Mouse (Mus musculus) MEL (cell line): ENCODE data around the gene Ppp2ca.

Experiments used
- CTCF ChIP-seq, 3 experiments: IDR thresholded peaks in 2 of 3; conservative IDR thresholded peaks in 1 of 3; 2 replicates each; pipeline ENCODE4 v1.5.1; 2011 to 2012; ENCODE audit warnings: low read length in 3 of 3, low read depth in 2 of 3, mild to moderate bottlenecking in 2 of 3, improper control_type of control experiment in 1 of 3, inconsistent platforms in 1 of 3, mixed read lengths in 1 of 3, moderate library complexity in 1 of 3; ENCODE audit not compliant: control insufficient read depth in 1 of 3, insufficient read depth in 1 of 3, poor library complexity in 1 of 3, severe bottlenecking in 1 of 3
- POLR2A ChIP-seq, 2 experiments: IDR thresholded peaks; 2 replicates each; pipeline ENCODE4 v1.6.1; 2011 to 2012; ENCODE audit warnings: low read length in 2 of 2, mild to moderate bottlenecking in 2 of 2, control low read depth in 1 of 2, improper control_type of control experiment in 1 of 2, low read depth in 1 of 2, moderate library complexity in 1 of 2; ENCODE audit not compliant: control insufficient read depth in 1 of 2, insufficient read depth in 1 of 2, poor library complexity in 1 of 2
- TBP ChIP-seq: IDR thresholded peaks from 2 replicates; pipeline ENCODE4 v1.8.0; 2011; ENCODE audit warnings: low read depth, low read length, improper control_type of control experiment
- ZNF384 ChIP-seq: IDR thresholded peaks from 2 replicates; pipeline ENCODE4 v1.6.1; 2012; ENCODE audit warnings: low read depth, mild to moderate bottlenecking, inconsistent platforms, low read length, improper control_type of control experiment

DNA sequence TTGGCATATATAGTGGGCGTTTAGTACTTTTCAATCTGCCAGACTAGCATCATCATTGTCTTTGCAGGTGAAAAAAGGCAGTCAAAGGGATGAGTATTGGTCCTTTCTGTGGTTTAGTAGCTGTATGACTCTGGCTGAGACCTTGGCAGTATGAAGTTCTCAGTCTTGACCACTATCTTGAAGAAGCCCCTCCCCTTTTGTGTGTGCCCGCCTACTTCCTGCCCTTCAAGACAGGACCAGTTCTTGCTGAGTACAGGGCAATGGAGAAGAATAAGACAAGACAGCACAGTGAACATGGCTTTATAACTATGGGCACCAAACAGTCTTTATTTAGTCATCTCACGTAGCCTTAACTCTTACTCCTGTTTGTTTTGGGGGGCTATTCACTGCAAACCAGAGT is 1.5 kb upstream of the Ppp2ca start:
- TF ChIP-seq TBP (no peak), CTCF (IDR thresholded peaks at IDR 0.05 in 2 of 3, conservative IDR thresholded peaks at IDR 0.05 in 1 of 3; ENCODE audit: control insufficient read depth in 1 of 3, insufficient read depth in 1 of 3, low read depth in 2 of 3, low read length in 3 of 3, poor library complexity in 1 of 3, severe bottlenecking in 1 of 3) (no peak), POLR2A (IDR thresholded peaks at IDR 0.05; ENCODE audit: control insufficient read depth in 1 of 2, insufficient read depth in 1 of 2, low read depth in 1 of 2, low read length in 2 of 2, poor library complexity in 1 of 2) (no peak), ZNF384 (no peak)
